Comparison of ENCODE assay signal across 8 mouse cellular contexts in the genomic region with DNA sequence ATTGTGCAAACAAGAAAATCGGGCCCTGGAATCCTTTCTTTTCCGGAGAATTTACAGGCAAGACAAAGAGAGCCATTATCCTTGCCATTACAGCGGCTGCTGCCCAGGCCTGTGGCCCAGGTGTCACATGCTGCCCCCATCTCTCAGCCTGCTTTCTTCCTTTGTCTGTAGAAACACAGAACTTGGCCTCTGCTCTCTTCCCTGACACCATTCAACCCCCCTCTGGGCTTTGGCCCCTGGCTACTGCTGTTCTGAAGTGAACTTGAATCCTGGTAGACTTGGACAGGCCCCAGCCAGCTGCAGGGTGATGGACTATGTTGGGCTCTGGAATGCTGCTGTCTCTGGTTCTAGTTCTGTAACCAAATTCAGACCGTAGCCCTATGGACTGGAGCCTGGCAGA.
DNase-seq lines count a peak whose midpoint lies in the region; ATAC-seq lines count a peak whose summit lies in the region.

No protein-coding gene starts in this region.

- no peaks in the 10 kb centered on the region for H3K36me3 ChIP-seq in neural tube, embryonic 11.5 days (ENCODE audit: control insufficient read depth, insufficient read depth, low read length)
- no peaks in the 10 kb centered on the region for H3K36me3 ChIP-seq in hindbrain, embryonic 16.5 days (ENCODE audit: control insufficient read depth, insufficient read depth, low read length)

- no peak overlapping the region for H3K9ac ChIP-seq in neural tube, embryonic 11.5 days (ENCODE audit: low read length)
- no peak overlapping the region for H3K9ac ChIP-seq in hindbrain, embryonic 16.5 days (ENCODE audit: low read depth, low read length)

- peak; percentile 32 for DNase-seq in cerebellum, adult 9-10 months
- DNase-seq in cerebellum, adult 11 months: no peak
- DNase-seq in neural tube, embryonic 11.5 days (ENCODE audit: low spot score): peak; percentile 40
- DNase-seq in neural tube, embryonic 10.5 days (ENCODE audit: extremely low spot score, low spot score): no peak
- DNase-seq in retina, postnatal 1 day: peak; percentile 69
- no peak for DNase-seq in adrenal gland, adult 18-20 months (ENCODE audit: low spot score in 2 of 2)

- ATAC-seq in neural tube, embryonic 11.5 days (ENCODE audit: insufficient read depth, low FRiP score, low TSS enrichment): no peak
- peak; percentile 67 for ATAC-seq in hindbrain, embryonic 16.5 days
- ATAC-seq in megakaryocyte, adult 5-6 weeks (ENCODE audit: poor library complexity, severe bottlenecking): no peak

- no peak overlapping the region for H3K27ac ChIP-seq in neural tube, embryonic 11.5 days (ENCODE audit: low read depth, low read length)
- no peak overlapping the region for H3K27ac ChIP-seq in hindbrain, embryonic 16.5 days (ENCODE audit: low read depth, low read length)

- no peak overlapping the region for H3K4me2 ChIP-seq in neural tube, embryonic 11.5 days (ENCODE audit: low read depth)
- H3K4me2 ChIP-seq in hindbrain, embryonic 16.5 days (ENCODE audit: low read length): no peak overlapping the region

- 0 out of 2 replicates have a peak, but pooled peaks cover 5% of the 10 kb centered on the region for H3K4me1 ChIP-seq in neural tube, embryonic 11.5 days (ENCODE audit: control insufficient read depth, insufficient read depth, low read length)
- no peaks in the 10 kb centered on the region for H3K4me1 ChIP-seq in hindbrain, embryonic 16.5 days (ENCODE audit: control insufficient read depth, insufficient read depth, low read depth, low read length)

- no peaks in the 10 kb centered on the region for H3K27me3 ChIP-seq in neural tube, embryonic 11.5 days (ENCODE audit: control insufficient read depth, insufficient read depth, low read length)
- no peaks in the 10 kb centered on the region for H3K27me3 ChIP-seq in hindbrain, embryonic 16.5 days (replicated peaks; ENCODE audit: control insufficient read depth, insufficient read depth, low read length)

- no peak overlapping the region for H3K4me3 ChIP-seq in neural tube, embryonic 11.5 days (ENCODE audit: low read depth, low read length)
- H3K4me3 ChIP-seq in hindbrain, embryonic 16.5 days (ENCODE audit: low read length): no peak overlapping the region

- WGBS in neural tube, embryonic 11.5 days: 32% methylated on average over 4 of the region's 4 CpGs
- WGBS in hindbrain, embryonic 16.5 days: 16% methylated on average over 4 of the region's 4 CpGs

- no peaks in the 10 kb centered on the region for H3K9me3 ChIP-seq in neural tube, embryonic 11.5 days (ENCODE audit: control insufficient read depth, low read length)
- H3K9me3 ChIP-seq in hindbrain, embryonic 16.5 days (ENCODE audit: control insufficient read depth, low read length): no peaks in the 10 kb centered on the region

Comparison
In these comparisons a context has a peak if more than half of its experiments do, and no peak if none do; other contexts are left out.
1. DNase-seq: peak in cerebellum, adult 9-10 months (single experiment), neural tube, embryonic 11.5 days (single experiment) and retina, postnatal 1 day (single experiment); none in cerebellum, adult 11 months (single experiment), neural tube, embryonic 10.5 days (single experiment) and adrenal gland, adult 18-20 months (0 of 2).